Mouse (Mus musculus): Measurements from ENCODE around the gene Bicral.

The Bicral gene

GRCm38 (mm10) chr17:46857903-46858748, at the start of gene Bicral:
Bicral (minus strand) TSS chr17:46858482.
- in situ Hi-C loops (cut with MboI; ENCODE audit: low sequenced_read_pairs): no loop called here

GRCm38 (mm10) chr17:46903876-46904490, 45.7 kb upstream of the Bicral start:
- in situ Hi-C loops (cut with MboI; ENCODE audit: low sequenced_read_pairs): no loop called here

DNA sequence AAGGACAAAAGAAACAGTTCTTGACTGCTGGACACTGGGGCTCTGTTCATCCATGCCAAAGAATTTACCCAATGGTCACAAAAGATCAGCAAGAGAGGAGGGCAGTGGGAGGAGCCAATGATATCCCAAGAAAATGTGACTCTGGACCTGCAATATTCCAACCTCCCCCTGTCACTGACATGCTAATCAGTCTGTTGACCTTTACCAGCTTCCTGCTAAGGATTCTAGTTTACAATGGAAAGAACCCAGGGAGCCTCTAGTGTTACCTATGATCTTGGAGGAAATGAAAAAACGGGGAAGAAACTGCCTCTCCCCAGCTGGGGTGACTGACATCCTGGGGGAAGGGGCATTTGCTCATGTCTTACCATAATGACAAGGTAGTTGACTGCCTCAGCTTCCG, 42.7 kb upstream of the Bicral start:
- in situ Hi-C loops (cut with MboI; ENCODE audit: low sequenced_read_pairs): no loop called here

DNA sequence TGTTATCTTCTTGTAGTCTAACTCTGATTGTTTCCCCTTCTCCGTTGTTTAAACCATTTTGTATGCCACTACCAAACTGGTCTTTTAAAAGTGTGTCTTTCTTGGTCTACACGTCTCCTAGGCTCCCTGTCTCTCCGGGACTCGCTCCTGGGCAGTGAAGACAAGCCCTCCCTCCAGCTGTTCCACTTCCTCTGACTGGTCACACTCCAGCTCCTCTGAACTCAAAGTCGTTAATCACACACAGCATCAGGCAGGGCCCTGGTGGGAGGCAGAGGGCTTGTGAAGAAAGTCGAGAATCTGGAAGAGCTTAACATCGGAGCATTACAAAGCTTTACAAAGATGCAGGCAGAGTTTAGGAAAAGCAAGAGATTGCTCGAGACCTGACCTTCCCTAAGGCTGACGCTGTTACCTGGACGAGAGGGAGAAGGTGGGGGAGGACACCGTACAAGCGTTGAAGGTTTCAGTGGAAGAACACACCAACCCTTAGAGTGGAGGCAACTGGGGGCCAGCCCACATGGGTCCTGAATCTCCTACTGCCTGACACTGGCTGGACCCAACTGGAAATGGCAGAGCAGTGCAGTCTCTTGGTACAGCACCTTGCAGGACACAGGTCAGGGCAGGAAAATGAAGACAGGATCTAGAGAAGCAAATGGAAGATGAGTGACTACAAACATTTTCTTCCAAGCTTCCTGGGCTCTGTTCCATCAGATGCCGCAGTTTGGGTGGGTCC, 39.1 kb upstream of the Bicral start:
- in situ Hi-C loops (cut with MboI; ENCODE audit: low sequenced_read_pairs): no loop called here

GRCm38 (mm10) chr17:46895426-46895825, 37.1 kb upstream of the Bicral start:
- in situ Hi-C loops (cut with MboI; ENCODE audit: low sequenced_read_pairs): no loop called here

DNA sequence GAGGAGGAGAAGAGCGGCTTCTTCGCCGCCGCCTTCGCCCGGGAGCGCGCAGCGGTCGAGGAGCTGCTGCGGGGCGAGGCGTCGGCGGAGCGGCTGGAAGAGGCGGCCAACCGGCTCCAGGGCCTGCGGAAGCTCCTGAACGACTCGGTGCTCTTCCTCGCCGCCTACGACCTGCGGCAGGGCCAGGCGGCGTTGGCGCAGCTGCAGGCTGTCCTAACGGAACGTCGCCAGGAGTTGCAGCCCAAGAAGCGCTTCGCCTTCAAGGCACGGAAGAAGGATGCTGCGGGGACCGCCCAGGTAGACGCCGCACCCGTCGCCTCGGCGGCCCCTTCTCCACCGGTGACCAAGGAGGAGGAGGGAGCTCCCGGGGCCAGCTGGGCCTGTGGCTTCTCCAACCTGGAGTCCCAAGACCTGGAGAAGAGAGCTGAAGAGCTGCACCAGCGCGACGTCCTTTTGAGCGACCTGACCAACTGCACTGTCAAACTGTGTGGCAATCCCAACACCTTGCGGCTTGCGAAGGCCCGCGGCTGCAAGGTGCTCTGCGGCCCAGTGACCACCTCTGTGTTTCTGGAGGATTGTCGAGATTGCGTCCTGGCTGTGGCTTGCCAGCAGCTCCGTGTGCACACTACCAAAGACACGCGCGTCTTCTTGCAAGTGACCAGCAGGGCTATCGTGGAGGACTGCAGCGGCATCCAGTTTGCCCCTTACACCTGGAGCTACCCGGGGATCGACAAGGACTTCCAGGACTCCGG, 32.7 kb upstream of the Bicral start:
- in situ Hi-C loops (cut with MboI; ENCODE audit: low sequenced_read_pairs): no loop called here

DNA sequence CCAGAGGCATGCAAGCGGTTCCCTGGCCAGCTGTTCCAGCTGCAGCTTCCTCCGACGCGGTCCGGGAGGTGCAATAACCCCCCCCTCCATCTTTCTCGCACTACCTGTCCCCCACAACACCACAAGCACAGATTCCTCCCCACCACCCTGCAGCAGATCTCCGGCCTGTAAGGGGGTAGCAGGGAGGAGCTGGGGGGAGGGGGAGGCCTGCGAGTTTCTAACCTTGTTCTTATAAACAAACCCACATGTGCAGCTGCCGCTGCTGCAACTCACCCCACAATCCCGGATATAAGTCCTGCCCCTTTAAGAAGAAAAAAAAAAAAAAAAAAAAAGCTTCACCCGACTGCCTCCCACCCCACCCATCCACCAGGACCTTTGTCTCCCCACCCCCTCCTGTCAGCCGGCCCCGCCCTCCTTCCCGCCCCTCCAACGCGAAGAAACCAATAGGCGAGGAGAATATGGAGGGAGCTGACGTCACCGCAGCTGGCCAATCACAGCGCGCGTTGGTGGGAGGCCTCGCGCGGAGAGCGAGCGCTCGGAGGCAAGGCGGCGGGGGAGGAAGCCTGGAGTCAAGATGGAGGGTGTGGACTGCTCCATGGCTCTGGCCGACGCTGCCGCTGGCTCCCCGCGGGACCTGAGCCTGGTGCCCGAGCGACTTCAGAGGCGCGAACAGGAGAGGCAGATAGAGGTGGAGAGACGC, 32.0 kb upstream of the Bicral start, which contains the start of gene Tbcc:
Gene Tbcc, plus strand, starts transcription at position 569 of the 700 bp plus-strand sequence.
- in situ Hi-C loops (cut with MboI; ENCODE audit: low sequenced_read_pairs): no loop called here

DNA sequence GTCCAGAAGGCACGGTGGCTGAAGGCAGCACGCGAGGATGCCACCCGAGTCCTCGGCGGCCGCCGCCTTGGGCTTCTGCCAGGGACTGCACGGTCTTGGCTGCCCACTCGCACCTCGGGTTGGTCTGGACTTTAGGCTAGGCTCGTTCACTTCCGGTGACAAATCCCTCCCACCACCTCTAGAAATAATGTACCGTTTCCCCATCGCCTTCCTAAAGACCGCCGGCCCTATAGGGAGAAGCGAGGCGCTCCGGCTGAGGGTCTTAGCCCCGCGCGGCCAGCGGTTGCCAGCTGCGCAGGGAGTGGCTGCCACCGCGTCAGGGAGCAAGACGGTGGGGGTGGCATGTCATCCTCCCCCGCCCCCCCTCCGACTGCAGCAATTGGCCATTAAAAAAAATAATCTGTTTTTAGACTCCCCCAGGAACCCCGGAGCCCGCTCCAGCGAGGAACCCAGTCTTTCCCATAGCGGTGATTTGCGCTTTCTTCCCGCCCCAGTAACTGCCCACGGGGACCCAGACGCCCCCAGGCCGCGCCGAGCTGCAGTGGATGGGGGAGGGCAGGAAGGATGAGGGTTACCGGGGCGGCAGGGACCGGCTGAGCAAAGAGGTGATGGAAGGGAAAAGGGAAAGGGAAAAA, 31.3 kb upstream of the Bicral start:
- in situ Hi-C loops (cut with MboI; ENCODE audit: low sequenced_read_pairs): no loop called here

GRCm38 (mm10) chr17:46888511-46889212, 30.4 kb upstream of the Bicral start:
- in situ Hi-C loops (cut with MboI; ENCODE audit: low sequenced_read_pairs): no loop called here

GRCm38 (mm10) chr17:46885910-46886643, 27.8 kb upstream of the Bicral start:
- in situ Hi-C loops (cut with MboI; ENCODE audit: low sequenced_read_pairs): no loop called here

- in situ Hi-C loops (cut with MboI; ENCODE audit: low sequenced_read_pairs): no loop called here
Observed at GRCm38 (mm10) chr17:46885218-46885909, 27.1 kb upstream of the Bicral start.

GRCm38 (mm10) chr17:46884766-46885165, 26.5 kb upstream of the Bicral start:
- in situ Hi-C loops (cut with MboI; ENCODE audit: low sequenced_read_pairs): no loop called here

DNA sequence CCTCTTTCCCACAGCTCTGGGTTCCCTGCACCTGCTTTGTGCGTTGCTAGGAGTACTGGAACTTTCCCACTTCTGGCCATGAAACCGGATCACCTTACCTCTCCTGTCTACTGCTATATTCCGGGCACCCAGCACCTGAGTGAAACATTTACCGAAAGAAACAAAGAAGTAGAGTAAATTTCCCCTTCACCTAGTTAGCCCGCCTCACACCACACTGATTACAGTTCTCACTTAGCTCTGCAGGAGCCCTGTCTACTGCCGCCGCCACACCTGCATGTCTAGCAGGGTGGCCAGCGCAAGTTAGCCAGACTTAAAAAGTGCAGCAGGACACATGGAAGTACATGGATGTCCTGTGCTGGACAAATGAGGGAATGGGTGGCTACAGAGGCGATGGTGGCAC, 24.8 kb upstream of the Bicral start:
- in situ Hi-C loops (cut with MboI; ENCODE audit: low sequenced_read_pairs): no loop called here

DNA sequence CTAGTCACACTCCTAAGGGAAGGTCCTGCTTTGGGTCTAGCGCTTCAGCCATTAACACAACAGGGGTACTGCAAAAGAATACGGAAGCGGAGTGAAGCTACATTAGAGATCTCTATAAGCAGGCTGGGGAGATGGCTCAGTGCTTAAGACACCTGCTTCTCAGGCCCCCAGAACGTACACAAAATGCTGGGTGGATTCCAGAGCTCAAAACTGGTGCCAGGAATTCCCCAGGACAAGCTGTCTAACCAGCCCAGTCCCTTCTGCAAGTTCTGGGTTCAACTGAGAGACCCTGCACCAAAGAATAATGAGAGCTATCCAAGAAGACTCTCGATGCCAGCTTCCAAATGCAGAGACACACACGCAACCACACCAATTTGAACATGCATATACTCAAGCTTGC, 23.4 kb upstream of the Bicral start:
- in situ Hi-C loops (cut with MboI; ENCODE audit: low sequenced_read_pairs): no loop called here

DNA sequence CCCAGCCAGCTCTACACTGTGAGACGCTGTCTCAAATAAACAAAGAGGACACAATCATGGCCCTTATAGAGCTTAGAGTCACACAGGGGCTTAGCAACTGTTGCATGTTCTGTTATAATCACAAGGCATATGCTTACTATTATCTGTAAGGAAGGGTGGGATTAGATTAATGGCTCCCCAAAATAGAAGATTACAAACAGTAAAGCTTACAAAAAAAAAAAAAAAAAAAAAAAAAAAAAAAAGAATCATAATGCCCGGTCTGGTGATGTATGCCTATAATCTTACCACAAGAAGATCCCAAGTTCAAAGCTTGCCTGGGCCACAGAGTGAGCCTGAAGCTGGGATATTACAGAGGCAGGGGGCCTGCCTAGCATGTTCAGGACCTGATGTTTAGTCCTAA, 22.0 kb upstream of the Bicral start:
- in situ Hi-C loops (cut with MboI; ENCODE audit: low sequenced_read_pairs): no loop called here

GRCm38 (mm10) chr17:46879841-46880311, 21.6 kb upstream of the Bicral start:
- in situ Hi-C loops (cut with MboI; ENCODE audit: low sequenced_read_pairs): no loop called here

- in situ Hi-C loops (cut with MboI; ENCODE audit: low sequenced_read_pairs): no loop called here
Observed at GRCm38 (mm10) chr17:46877061-46877460, 18.8 kb upstream of the Bicral start.
